Mouse (Mus musculus) limb, embryonic 13.5 days (tissue): ENCODE data around the gene Dnah8. TPM values are rescaled to one million over a fixed set of nuclear protein-coding genes. Genes with fewer than 3 reads are reported as not detected.

Experiments used
- ATAC-seq: fragments of 200-750 bp; cut with Nextera tagmentation; 2 replicates; pipeline ENCODE4 v1.8.0; 2017; ENCODE audit warnings: low read depth, moderate number of reproducible peaks, moderate TSS enrichment; ENCODE audit not compliant: low FRiP score
- H3K27ac ChIP-seq: fragments of 300-500 bp; sonication (generic); 2 replicates; pipeline ENCODE4 v1.5.1; 2015; ENCODE audit warnings: inconsistent platforms, mild to moderate bottlenecking, moderate library complexity
- H3K27me3 ChIP-seq: fragments of 300-500 bp; sonication (generic); 2 replicates; pipeline ENCODE4 v1.6.1; 2015; ENCODE audit warnings: mild to moderate bottlenecking, inconsistent platforms
- H3K36me3 ChIP-seq: fragments of 300-500 bp; sonication (generic); 2 replicates; pipeline ENCODE4 v1.6.1; 2015; ENCODE audit warnings: inconsistent platforms, mild to moderate bottlenecking, moderate library complexity
- H3K4me1 ChIP-seq: fragments of 300-500 bp; sonication (generic); 2 replicates; pipeline ENCODE4 v1.6.1; 2015; ENCODE audit warnings: inconsistent platforms
- H3K4me2 ChIP-seq: fragments of 300-500 bp; sonication (generic); replicated peaks from 2 replicates; pipeline ENCODE4 v1.6.1; 2015; ENCODE audit warnings: inconsistent platforms, mild to moderate bottlenecking, moderate library complexity
- H3K4me3 ChIP-seq: fragments of 300-500 bp; sonication (generic); 2 replicates; pipeline ENCODE4 v1.5.1; 2015; ENCODE audit warnings: moderate library complexity, mild to moderate bottlenecking, inconsistent platforms
- H3K9ac ChIP-seq: fragments of 300-500 bp; sonication (generic); 2 replicates; pipeline ENCODE4 v1.6.1; 2015; ENCODE audit warnings: mild to moderate bottlenecking, inconsistent platforms
- H3K9me3 ChIP-seq: fragments of 300-500 bp; sonication (generic); 2 replicates; pipeline ENCODE4 v1.6.1; 2016; ENCODE audit warnings: inconsistent platforms
- WGBS: fragments of 180-500 bp; shearing (Covaris S2); methylation state at CpG from one replicate; pipeline ENCODE4 v1.1.7; 2015; 5-methylcytosine and 5-hydroxymethylcytosine counted together
- polyA plus RNA-seq: library from polyadenylated mRNA; unstranded; fragments of >200 nt; fragmentation: Nextera tagmentation; extraction: Ambion mirVana; gene quantifications from 2 replicates; pipeline ENCODE4 v1.2.1, GENCODE M21; 2015

Gene Dnah8
- polyA plus RNA-seq, 1 experiment from 2014 or later = 1.1 TPM

DNA sequence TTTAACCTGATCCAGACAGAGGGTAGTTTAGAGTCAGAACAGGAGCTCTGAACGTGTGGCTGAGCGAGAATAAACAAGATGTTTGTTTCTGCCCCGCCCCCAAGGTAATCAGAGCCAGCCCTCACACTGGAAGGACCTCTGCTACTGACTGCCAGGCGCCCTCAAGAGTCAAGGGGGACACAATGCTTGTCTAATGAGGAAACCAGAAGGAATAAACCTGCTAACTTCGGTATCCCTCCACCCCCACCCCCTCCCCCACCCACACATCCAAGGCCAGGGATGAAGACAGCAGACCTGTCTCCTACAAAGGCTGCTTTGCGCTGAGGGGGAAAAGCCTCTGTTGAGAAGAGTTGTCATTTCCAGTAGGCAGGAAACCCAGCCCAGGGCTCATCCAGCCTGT lies 29.3 kb upstream of the Dnah8 start:
- 33% methylated on average over 6 of the region's 6 CpGs for WGBS
- no peaks in the 10 kb centered on the region for H3K9me3 ChIP-seq
- H3K4me2 ChIP-seq = no peak overlapping the region
- H3K4me3 ChIP-seq = no peak overlapping the region
- H3K27me3 ChIP-seq = no peaks in the 10 kb centered on the region
- peaks cover 67% of the 10 kb centered on the region for H3K36me3 ChIP-seq
- H3K27ac ChIP-seq = no peak overlapping the region
- H3K4me1 ChIP-seq = no peaks in the 10 kb centered on the region
- no peak overlapping the region for H3K9ac ChIP-seq
- no peak for ATAC-seq

DNA sequence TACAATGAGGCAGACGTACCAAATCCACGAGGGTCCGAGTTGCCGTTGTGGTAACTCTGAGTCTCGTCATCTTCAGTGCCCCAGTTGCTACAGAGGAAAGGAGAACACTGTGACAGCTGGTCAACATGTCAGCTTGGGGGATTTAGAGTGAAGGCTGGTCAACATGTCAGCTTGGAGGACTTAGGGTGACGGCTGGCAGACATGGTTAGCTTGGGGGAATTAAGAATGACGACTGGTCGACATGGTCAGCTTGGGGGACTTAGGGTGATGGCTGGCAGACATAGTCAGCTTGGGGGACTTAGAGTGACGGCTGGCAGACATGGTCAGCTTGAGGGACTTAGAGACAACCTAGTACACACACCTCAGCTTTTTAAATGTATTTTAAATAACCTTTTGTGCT lies 26.4 kb upstream of the Dnah8 start:
- Histone ChIP-seq H3K36me3 (peaks cover 84% of the 10 kb centered on the region), H3K9ac (no peak overlapping the region), H3K4me1 (no peaks in the 10 kb centered on the region), H3K4me3 (no peak overlapping the region), H3K27me3 (no peaks in the 10 kb centered on the region), H3K4me2 (no peak overlapping the region), H3K27ac (no peak overlapping the region), H3K9me3 (no peaks in the 10 kb centered on the region)
- ATAC-seq = no peak
- 92% methylated on average over 9 of the region's 9 CpGs for WGBS

DNA sequence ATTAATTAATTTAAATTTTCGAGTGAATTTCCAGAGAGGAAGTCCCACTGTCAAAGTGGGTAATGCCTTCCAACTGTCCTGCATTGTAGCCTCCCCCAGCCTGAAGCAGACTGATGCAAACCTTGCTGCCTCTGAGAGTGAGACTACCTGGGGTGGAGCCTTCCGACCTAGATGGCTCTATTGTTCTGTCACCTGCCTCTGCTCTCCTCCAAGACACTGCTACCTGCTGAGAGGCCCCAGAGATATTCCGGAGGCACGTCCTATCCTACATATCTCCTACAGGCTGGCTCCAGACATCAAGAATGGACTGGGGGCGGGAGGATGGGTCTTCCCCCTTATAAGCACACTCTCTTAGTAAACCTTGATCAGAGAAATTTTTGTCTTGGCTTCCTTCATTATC lies 25.9 kb upstream of the Dnah8 start:
- H3K4me3 ChIP-seq = no peak overlapping the region
- H3K36me3 ChIP-seq = peaks cover 85% of the 10 kb centered on the region
- H3K9ac ChIP-seq = no peak overlapping the region
- no peak overlapping the region for H3K4me2 ChIP-seq
- no peaks in the 10 kb centered on the region for H3K4me1 ChIP-seq
- no peak for ATAC-seq
- H3K27ac ChIP-seq = no peak overlapping the region
- H3K27me3 ChIP-seq = no peaks in the 10 kb centered on the region
- 83% methylated on average over 5 of the region's 5 CpGs for WGBS
- no peaks in the 10 kb centered on the region for H3K9me3 ChIP-seq

- H3K4me3 ChIP-seq = no peak overlapping the region
- H3K9ac ChIP-seq = no peak overlapping the region
- no peak overlapping the region for H3K27ac ChIP-seq
- no peak for ATAC-seq
- peaks cover 20% of the 10 kb centered on the region for H3K4me1 ChIP-seq
- H3K36me3 ChIP-seq = peaks cover 61% of the 10 kb centered on the region
- H3K4me2 ChIP-seq = no peak overlapping the region
- H3K9me3 ChIP-seq = no peaks in the 10 kb centered on the region
- no peaks in the 10 kb centered on the region for H3K27me3 ChIP-seq
- WGBS = 81% methylated on average over 14 of the region's 14 CpGs
Observed at GRCm38 (mm10) chr17:30602175-30602574, 22.0 kb upstream of the Dnah8 start.

GRCm38 (mm10) chr17:30604296-30604695 lies 19.9 kb upstream of the Dnah8 start:
- no peak for ATAC-seq
- no peak overlapping the region for H3K4me2 ChIP-seq
- H3K4me3 ChIP-seq = no peak overlapping the region
- peaks cover 40% of the 10 kb centered on the region for H3K4me1 ChIP-seq
- H3K27me3 ChIP-seq = no peaks in the 10 kb centered on the region
- no peak overlapping the region for H3K9ac ChIP-seq
- 93% methylated on average over 6 of the region's 6 CpGs for WGBS
- no peak overlapping the region for H3K27ac ChIP-seq
- H3K36me3 ChIP-seq = peaks cover 44% of the 10 kb centered on the region
- no peaks in the 10 kb centered on the region for H3K9me3 ChIP-seq

DNA sequence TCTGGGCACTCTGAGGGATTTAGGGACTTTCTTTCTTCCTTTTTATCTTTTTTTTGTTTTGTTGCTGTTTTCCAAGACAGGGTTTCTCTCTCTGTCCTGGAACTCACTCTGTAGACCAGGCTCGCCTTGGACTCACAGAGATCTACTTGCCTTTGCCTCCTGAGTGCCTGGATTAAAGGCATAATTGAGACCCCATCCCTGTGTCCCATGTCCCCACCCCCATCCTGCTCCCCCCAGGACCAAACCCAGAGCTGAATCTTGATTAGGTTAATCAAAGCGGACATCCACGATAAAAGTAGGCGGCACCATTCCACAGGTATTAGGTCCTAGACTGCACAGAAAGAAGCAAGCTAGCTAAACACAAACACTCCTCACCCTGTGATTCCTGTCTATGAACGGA lies 19.2 kb upstream of the Dnah8 start:
- Histone ChIP-seq H3K9me3 (no peaks in the 10 kb centered on the region), H3K4me2 (no peak overlapping the region)
- WGBS = 82% methylated on average over 5 of the region's 5 CpGs

GRCm38 (mm10) chr17:30606206-30606605 lies 17.9 kb upstream of the Dnah8 start:
- WGBS = 61% methylated on average over 11 of the region's 11 CpGs
- H3K9me3 ChIP-seq = no peaks in the 10 kb centered on the region
- no peak overlapping the region for H3K4me3 ChIP-seq
- H3K36me3 ChIP-seq = peaks cover 30% of the 10 kb centered on the region
- ATAC-seq = no peak
- peaks cover 52% of the 10 kb centered on the region for H3K4me1 ChIP-seq
- H3K27me3 ChIP-seq = no peaks in the 10 kb centered on the region
- H3K4me2 ChIP-seq = no peak overlapping the region
- H3K9ac ChIP-seq = no peak overlapping the region
- no peak overlapping the region for H3K27ac ChIP-seq

More for the DNA sequence above, 19.2 kb upstream of the Dnah8 start:
- no peak overlapping the region for H3K4me3 ChIP-seq
- H3K4me1 ChIP-seq = peaks cover 46% of the 10 kb centered on the region
- H3K27ac ChIP-seq = no peak overlapping the region
- no peak for ATAC-seq
- H3K27me3 ChIP-seq = no peaks in the 10 kb centered on the region
- peaks cover 42% of the 10 kb centered on the region for H3K36me3 ChIP-seq
- no peak overlapping the region for H3K9ac ChIP-seq

DNA sequence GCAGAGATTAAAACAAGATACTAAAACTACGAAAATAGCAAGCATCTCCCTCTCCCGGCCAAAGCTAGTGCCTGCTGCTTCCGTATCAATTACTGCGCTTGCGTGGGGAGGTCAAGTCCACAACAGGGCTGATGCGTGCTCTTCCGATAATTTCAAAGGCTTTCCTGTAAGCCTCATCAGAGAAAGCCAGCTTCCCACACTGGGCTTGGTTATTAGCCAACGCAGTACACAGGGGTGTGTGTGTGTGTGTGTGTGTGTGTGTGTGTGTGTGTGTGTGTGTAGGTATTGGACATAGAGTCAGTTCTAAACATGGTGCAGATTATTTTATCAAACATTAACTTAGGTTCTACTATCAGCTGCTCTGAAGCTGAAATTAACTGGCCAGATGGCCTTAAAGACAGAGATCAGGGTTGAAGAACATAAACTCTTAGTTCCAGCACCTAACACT lies 17.5 kb upstream of the Dnah8 start:
- H3K4me3 ChIP-seq = no peak overlapping the region
- H3K4me2 ChIP-seq = no peak overlapping the region
- no peaks in the 10 kb centered on the region for H3K27me3 ChIP-seq
- ATAC-seq = no peak
- peaks cover 56% of the 10 kb centered on the region for H3K4me1 ChIP-seq
- WGBS = 80% methylated on average over 8 of the region's 8 CpGs
- peaks cover 25% of the 10 kb centered on the region for H3K36me3 ChIP-seq
- no peaks in the 10 kb centered on the region for H3K9me3 ChIP-seq
- no peak overlapping the region for H3K9ac ChIP-seq
- H3K27ac ChIP-seq = no peak overlapping the region

- Histone ChIP-seq H3K9me3 (no peaks in the 10 kb centered on the region), H3K27ac (no peak overlapping the region), H3K9ac (no peak overlapping the region), H3K4me2 (no peak overlapping the region), H3K27me3 (no peaks in the 10 kb centered on the region), H3K4me1 (peaks cover 58% of the 10 kb centered on the region), H3K36me3 (peaks cover 19% of the 10 kb centered on the region), H3K4me3 (no peak overlapping the region)
- ATAC-seq = no peak
- 87% methylated on average over 7 of the region's 7 CpGs for WGBS
Observed at GRCm38 (mm10) chr17:30607330-30607729, 16.8 kb upstream of the Dnah8 start.

- no peak overlapping the region for H3K9ac ChIP-seq
- no peak overlapping the region for H3K4me3 ChIP-seq
- no peak overlapping the region for H3K4me2 ChIP-seq
- no peak for ATAC-seq
- H3K9me3 ChIP-seq = no peaks in the 10 kb centered on the region
- H3K27ac ChIP-seq = no peak overlapping the region
- WGBS = 54% methylated on average over 8 of the region's 8 CpGs
- H3K27me3 ChIP-seq = no peaks in the 10 kb centered on the region
- peaks cover 12% of the 10 kb centered on the region for H3K36me3 ChIP-seq
- peaks cover 58% of the 10 kb centered on the region for H3K4me1 ChIP-seq
Observed at GRCm38 (mm10) chr17:30607909-30608495, 16.2 kb upstream of the Dnah8 start.

- H3K4me2 ChIP-seq = no peak overlapping the region
- H3K9me3 ChIP-seq = no peaks in the 10 kb centered on the region
- peaks cover 7% of the 10 kb centered on the region; the same call in 1 of the 2 replicates for H3K36me3 ChIP-seq
- 85% methylated on average over 16 of the region's 16 CpGs for WGBS
- ATAC-seq = no peak
- H3K9ac ChIP-seq = no peak overlapping the region
- H3K27me3 ChIP-seq = no peaks in the 10 kb centered on the region
- no peak overlapping the region for H3K4me3 ChIP-seq
- H3K4me1 ChIP-seq = peaks cover 51% of the 10 kb centered on the region
- H3K27ac ChIP-seq = no peak overlapping the region
Observed at GRCm38 (mm10) chr17:30609305-30609979, 14.7 kb upstream of the Dnah8 start.

DNA sequence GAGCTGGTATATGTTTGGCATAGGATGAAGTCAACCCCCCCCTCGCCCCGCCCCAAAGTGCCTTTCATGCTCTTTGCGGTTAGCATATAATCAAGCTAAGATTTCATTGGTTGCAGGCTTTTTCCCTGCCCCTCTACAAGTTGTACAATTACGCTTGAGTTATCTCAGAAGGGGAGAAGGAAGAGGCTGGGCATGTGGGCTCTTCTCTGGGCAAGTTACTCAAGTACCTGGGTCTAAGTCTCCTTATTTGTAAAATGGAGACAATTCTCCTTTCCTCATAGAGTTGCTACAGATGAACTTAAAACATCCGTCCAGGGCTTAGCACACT lies 14.2 kb upstream of the Dnah8 start:
- no peaks in the 10 kb centered on the region for H3K27me3 ChIP-seq
- H3K9me3 ChIP-seq = no peaks in the 10 kb centered on the region
- H3K36me3 ChIP-seq = peaks cover 7% of the 10 kb centered on the region; the same call in 1 of the 2 replicates
- no peak overlapping the region for H3K27ac ChIP-seq
- peaks cover 49% of the 10 kb centered on the region for H3K4me1 ChIP-seq
- H3K4me3 ChIP-seq = no peak overlapping the region
- no peak for ATAC-seq
- no peak overlapping the region for H3K4me2 ChIP-seq
- WGBS = 98% methylated on average over 5 of the region's 5 CpGs
- no peak overlapping the region for H3K9ac ChIP-seq

GRCm38 (mm10) chr17:30610739-30611138 lies 13.4 kb upstream of the Dnah8 start:
- H3K36me3 ChIP-seq = peaks cover 7% of the 10 kb centered on the region; the same call in 1 of the 2 replicates
- 0 out of 2 replicates have a peak overlapping the region, but pooled peaks have one; percentile 14 for H3K4me2 ChIP-seq
- H3K9ac ChIP-seq = no peak overlapping the region
- WGBS = 82% methylated on average over 1 of the region's 1 CpGs
- H3K9me3 ChIP-seq = no peaks in the 10 kb centered on the region
- H3K4me3 ChIP-seq = no peak overlapping the region
- ATAC-seq = no peak
- H3K4me1 ChIP-seq = peaks cover 49% of the 10 kb centered on the region
- H3K27ac ChIP-seq = no peak overlapping the region
- no peaks in the 10 kb centered on the region for H3K27me3 ChIP-seq
